Mouse (Mus musculus) heart, postnatal 25 days (tissue): ENCODE measurements around the gene Ptges3l. TPM values are rescaled to one million over a fixed set of nuclear protein-coding genes. Genes with fewer than 3 reads are reported as not detected.
"Not testable (repeated sequence)": the region's sequence is repeated elsewhere in the genome, so short reads cannot be mapped to it uniquely, and the experiment has no call there.

Experiments
- DNase-seq: peaks from one replicate; pipeline ENCODE4 v3.0.0; 2022; ENCODE audit warnings: low spot score
- intact Hi-C: fragments of 180-260 bp; cut with DNase I; formaldehyde crosslinking; loops from one replicate; pipeline ENCODE4 v1.15.1; 2025
- total RNA-seq, 2 experiments: library from RNA; stranded (reverse); gene quantifications; 2 replicates each; pipeline ENCODE4 v1.2.3; 2021

Gene Ptges3l
- total RNA-seq, 2 experiments from 2014 or later = 69.0 to 80.2 TPM

DNA sequence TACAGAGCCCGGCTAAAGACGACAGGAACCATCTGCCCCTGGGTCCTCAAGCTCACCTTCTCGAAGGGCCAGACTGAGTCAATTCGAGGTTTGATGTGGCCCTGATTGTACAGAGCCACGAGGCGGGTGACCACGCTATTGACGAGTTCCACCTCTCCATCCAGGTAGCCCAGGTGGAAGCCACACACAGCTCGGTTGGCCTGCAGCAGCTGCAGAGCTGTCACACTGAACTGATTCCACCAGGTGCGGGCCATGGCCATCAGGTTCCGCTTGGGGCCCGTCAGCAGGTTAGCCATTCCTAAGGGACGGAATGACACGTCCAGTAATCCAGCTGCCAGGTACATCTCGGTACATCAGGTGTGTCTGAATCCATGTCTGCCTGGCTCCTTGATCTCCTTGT lies 35.2 kb upstream of the Ptges3l start:
- no peak for DNase-seq
- intact Hi-C loops = no loop called here

- intact Hi-C loops = loop anchor here (10.0 kb wide), 1 partner anchor 275 kb away; the partner anchor contains the start of gene Dhx8
- no peak for DNase-seq
These were observed 34.6 kb upstream of the Ptges3l start for GRCm38 (mm10) chr11:101459716-101460115.

- intact Hi-C loops = loop anchor here (10.0 kb wide), 1 partner anchor 277 kb away; the partner anchor contains the start of gene Dhx8
- DNase-seq = no peak
These were observed 33.1 kb upstream of the Ptges3l start for GRCm38 (mm10) chr11:101458217-101458616.

DNA sequence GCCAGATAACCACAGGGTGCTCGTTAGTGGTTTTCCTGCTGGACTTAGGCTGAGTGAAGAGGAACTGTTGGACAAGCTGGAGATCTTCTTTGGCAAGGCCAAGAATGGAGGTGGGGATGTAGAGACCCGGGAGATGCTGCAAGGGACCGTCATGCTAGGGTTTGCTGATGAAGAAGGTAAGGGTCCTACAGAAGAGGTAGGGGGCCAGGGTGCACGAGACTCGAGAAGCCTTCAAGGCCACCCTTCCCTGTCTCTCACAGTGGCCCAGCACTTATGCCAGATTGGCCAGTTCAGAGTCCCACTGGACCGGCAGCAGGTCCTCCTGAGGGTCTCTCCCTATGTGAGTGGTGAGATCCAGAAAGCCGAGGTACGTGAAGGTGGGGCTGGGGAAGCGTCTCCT lies 32.5 kb upstream of the Ptges3l start:
- no peak for DNase-seq
- intact Hi-C loops = loop anchor here (10.0 kb wide), 1 partner anchor 277 kb away; the partner anchor contains the start of gene Dhx8

DNA sequence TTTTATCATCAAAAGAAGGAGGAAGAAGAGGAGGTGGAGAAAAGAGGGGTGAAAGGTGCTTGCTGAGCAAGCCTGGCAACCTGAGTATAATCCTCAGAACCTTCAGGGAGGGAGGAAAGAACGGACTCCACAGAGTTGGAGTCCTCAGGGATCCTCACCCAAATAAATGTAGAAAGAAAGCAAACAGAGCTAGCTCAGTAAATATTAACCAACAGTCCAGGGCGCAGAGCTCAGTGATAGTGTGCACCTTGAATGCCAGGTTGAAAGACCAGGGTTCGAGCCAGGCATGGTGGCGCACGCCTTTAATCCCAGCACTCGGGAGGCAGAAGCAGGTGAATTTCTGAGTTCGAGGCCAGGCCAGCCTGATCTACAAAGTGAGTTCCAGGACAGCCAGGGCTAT lies 30.5 kb upstream of the Ptges3l start:
- intact Hi-C loops = loop anchor here (10.0 kb wide), 1 partner anchor 279 kb away; the partner anchor contains the start of gene Dhx8
- no peak for DNase-seq

GRCm38 (mm10) chr11:101454702-101455101 lies 29.6 kb upstream of the Ptges3l start:
- intact Hi-C loops = loop anchor here (10.0 kb wide), 1 partner anchor 280 kb away; the partner anchor contains the start of gene Dhx8
- no peak for DNase-seq

- intact Hi-C loops = loop anchor here (10.0 kb wide), 1 partner anchor 283 kb away; the partner anchor contains the start of gene Dhx8
- DNase-seq = no peak
These were observed 27.1 kb upstream of the Ptges3l start for GRCm38 (mm10) chr11:101452093-101452774.

DNA sequence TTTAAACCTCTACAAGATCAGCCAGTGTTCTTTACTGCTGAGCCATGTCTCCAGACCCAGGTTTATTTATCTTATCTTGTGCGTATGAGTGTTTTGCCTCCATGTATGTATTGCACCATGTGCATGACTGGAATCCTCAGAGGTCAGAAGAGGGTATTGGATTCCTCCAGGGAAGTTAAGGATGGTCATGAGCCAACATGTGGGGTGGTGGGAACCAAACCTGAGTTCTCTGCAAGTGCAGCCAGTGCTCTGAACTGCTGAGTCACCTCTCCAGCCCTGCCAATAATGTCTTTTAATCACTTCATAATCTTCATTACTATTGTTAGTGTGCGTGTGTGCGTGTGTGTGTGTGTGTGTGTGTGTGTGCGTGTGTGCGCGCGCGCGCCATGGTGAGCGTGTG lies 26.4 kb upstream of the Ptges3l start:
- DNase-seq = no peak

GRCm38 (mm10) chr11:101450394-101450793 lies 25.3 kb upstream of the Ptges3l start:
- intact Hi-C loops = loop anchor here (10.0 kb wide), 1 partner anchor 284 kb away; the partner anchor contains the start of gene Dhx8
- DNase-seq = no peak

More for the DNA sequence above, 26.4 kb upstream of the Ptges3l start:
- intact Hi-C loops = loop anchor here (10.0 kb wide), 1 partner anchor 283 kb away; the partner anchor contains the start of gene Dhx8

DNA sequence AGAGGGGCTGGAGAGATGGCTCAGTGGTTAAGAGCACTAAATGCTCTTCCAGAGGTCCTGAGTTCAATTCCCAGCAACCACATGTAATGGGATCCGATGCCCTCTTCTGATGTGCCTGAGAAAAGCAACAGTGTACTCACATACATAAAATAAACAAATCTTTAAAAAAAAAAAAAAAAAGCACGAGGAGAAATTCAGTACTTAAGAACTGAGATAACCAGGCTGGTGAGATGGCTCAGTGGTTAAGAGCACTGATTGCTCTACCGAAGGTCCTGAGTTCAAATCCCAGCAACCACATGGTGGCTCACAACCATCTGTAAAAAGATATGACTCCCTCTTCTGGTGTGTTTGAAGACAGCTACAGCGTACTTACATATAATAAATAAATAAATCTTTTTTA lies 24.5 kb upstream of the Ptges3l start:
- intact Hi-C loops = loop anchor here (2.0 kb wide), 1 partner anchor 13 kb away; no protein-coding TSS in a partner anchor
- DNase-seq = not testable (repeated sequence)

DNA sequence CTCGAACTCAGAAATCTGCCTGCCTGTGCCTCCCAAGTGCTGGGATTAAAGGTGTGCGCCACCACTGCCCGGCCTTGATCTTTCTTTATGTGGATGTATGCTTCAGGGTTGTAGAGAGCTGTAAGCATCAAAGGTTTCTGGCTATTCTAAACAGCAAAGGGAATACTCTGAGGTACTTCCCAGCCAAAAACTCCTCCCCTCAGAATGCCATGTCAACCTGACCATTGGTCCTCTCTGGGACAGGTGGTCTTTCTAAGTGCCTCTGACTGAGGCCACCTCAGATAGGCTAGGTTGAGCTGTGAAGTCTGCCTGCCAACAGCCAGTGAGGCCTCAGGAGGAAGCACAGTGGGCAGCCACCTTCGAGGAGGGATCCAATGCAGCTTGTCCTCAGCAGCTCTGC lies 23.8 kb upstream of the Ptges3l start:
- DNase-seq = no peak
- intact Hi-C loops = loop anchor here (2.0 kb wide), 1 partner anchor 14 kb away; no protein-coding TSS in a partner anchor

DNA sequence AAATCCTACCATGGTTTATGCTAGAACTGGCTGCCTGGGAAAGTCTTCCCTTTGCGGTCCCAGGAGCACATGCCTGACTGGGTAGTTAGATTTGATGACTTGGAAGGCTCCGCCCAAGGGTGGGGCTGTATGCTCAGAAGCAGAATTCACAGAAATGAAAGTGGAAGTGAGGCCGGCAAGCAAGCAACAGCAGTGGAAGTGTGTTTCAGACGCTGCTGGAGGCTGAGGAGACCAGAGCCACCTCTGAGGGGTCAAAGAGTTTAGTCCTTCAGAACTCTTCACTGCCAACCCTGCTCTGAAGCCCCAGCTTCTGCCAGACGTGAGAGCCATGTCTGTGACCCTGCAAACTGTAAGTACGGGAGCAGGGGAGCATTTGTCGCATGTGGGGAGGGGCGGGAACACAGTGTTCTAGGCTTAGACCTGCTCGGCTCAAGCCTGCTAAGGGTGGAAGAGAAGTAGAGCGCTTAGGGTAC lies 23.2 kb upstream of the Ptges3l start, which contains the start of gene Ifi35:
Gene Ifi35, plus strand, starts transcription at position 134 of the 473 bp plus-strand sequence.
- intact Hi-C loops = loop anchor here (2.0 kb wide), 1 partner anchor 14 kb away; no protein-coding TSS in a partner anchor

DNA sequence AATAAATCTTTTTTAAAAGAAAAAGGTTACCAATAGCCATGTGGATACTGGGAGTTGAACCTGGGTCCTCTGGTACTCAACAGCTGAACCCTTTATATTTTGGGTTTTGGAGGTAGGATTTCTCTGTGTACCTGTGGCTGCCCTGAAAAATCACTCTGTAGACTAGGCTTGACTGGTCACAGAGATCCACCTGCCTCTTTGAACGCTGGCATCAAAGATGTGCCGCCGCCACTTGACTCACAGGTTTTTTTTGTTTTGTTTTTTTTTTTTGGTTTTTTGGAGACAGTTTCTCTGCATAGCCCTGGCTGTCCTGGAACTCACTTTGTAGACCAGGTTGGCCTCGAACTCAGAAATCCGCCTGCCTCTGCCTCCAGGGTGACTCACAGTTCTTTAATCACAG lies 22.7 kb upstream of the Ptges3l start:
- DNase-seq = no peak
- intact Hi-C loops = loop anchor here (2.0 kb wide), 1 partner anchor 15 kb away; no protein-coding TSS in a partner anchor

More for the DNA sequence above, 23.2 kb upstream of the Ptges3l start, which contains the start of gene Ifi35:
- peak; percentile 74 for DNase-seq

DNA sequence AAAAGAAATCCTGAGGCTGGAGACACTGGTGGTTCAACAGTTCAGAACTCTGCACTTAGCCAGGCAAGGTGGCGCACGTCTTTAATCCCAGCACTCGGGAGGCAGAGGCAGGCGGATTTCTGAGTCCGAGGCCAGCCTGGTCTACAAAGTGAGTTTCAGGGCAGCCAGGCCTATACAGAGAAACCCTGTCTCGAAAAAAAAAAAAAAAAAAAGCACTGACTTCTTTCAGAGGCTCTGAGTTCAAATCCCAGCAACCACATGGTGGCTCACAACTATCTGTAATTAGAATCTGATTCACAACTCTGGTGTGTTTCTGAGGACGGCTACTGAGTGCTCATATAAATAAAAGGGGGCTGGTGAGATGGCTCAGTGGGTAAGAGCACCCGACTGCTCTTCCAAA lies 21.7 kb upstream of the Ptges3l start:
- DNase-seq, intact Hi-C loops: not testable (repeated sequence)

DNA sequence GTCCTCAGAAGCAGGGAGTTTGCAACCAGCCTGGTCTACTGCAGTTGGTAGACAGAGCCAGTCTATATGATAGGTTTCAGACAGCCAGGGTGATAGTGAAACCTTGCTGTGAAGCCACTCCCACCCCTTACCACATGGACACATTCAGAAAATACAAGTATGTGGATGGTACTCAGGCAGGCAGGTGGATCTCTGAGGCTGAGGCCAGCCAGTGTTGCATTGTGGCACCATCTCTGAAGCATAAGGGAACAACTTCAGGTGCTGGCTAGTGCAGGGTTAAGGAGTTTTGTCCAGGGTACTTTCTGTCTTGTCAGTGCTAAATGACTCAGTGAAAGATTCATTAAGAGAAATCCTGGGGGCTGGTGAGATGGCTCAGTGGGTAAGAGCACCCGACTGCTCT lies 21.2 kb upstream of the Ptges3l start:
- intact Hi-C loops = no loop called here

DNA sequence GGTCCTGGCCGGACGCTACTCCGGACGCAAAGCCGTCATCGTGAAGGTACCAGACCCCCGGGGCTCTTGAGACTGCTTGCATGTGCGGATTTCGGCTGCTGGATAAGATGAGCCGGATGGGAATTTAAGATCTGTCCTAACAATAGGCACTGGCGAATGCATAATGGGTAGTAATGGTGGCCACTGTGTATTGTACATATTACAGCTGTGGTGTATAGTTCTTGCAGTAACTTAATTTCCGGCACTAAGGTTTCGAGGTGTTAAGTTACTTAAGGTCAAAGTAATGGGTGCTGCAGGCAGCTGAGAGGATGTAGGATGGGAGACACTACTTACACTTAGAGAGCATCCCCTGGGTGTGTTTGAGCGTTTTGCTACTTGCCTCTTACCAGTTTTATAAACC lies 17.6 kb upstream of the Ptges3l start:
- intact Hi-C loops = no loop called here
- no peak for DNase-seq

More for the DNA sequence above, 21.2 kb upstream of the Ptges3l start:
- no peak for DNase-seq

- intact Hi-C loops = no loop called here
- peak; percentile 97 for DNase-seq
These were observed 17.1 kb upstream of the Ptges3l start, which contains the start of gene Rpl27 for GRCm38 (mm10) chr11:101442127-101442693. Rpl27 (plus strand) TSS chr11:101442298.

DNA sequence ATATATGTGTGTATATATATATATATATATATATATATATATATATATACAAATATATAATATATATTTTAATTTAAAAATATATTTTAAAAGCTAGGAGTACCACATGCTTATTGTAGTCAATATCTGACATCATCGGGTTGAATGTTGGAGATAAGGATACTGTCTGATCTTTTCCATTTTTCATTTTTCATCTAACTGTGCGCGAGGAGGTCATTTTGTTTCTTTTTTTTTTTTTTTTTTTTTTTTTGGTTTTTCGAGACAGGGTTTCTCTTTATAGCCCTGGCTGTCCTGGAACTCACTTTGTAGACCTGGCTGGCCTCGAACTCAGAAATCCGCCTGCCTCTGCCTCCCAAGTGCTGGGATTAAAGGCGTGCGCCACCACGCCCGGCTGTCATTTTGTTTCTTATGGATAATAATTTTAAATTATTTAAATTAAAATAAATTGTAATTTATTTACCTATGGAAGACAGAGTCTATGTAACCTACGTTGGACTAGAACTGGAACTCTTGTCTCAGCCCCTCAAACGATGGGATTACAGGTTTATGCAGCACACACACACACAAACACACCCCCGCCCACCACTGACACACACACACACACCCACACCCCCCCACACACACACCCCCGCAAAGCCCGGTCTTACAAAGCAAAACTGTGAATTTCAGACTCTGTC lies 16.5 kb upstream of the Ptges3l start:
- intact Hi-C loops, DNase-seq: not testable (repeated sequence)

DNA sequence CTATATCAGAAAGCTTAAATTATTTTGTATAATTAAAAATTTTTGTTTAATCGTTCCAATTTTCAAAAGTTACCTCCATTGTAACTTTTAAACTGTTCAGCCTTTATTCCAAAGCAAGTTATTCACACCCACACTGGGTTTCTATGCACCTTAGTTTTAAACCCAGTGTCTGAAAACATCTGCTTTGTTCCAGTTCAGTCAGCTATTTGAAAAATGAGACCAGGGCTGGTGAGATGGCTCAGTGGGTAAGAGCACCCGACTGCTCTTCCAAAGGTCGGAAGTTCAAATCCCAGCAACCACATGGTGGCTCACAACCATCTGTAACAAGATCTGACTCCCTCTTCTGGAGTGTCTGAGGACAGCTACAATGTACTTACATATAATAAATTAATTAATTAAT lies 12.9 kb upstream of the Ptges3l start:
- intact Hi-C loops = not testable (repeated sequence)

GRCm38 (mm10) chr11:101436916-101437315 lies 11.8 kb upstream of the Ptges3l start:
- no peak for DNase-seq
- intact Hi-C loops = no loop called here

More for the DNA sequence above, 12.9 kb upstream of the Ptges3l start:
- DNase-seq = not testable (repeated sequence)
